Mouse (Mus musculus) bone marrow, adult 2 months (tissue): Measurements from ENCODE around the gene Gbf1. TPM values are rescaled to one million over a fixed set of nuclear protein-coding genes. Genes with fewer than 3 reads are reported as not detected.
A peak's percentile ranks its signal among the peaks of the same experiment; 100 is the strongest.

Experiments
- H3K27ac ChIP-seq: fragments of 200-500 bp; 2 replicates; pipeline ENCODE4 v1.5.1; 2012; ENCODE audit warnings: low read depth, mild to moderate bottlenecking, control low read depth, inconsistent platforms, low read length; ENCODE audit not compliant: control insufficient read depth, poor library complexity, insufficient read depth
- H3K4me1 ChIP-seq: fragments of 200-500 bp; 2 replicates; pipeline ENCODE4 v1.6.1; 2011; ENCODE audit warnings: low read length; ENCODE audit not compliant: control insufficient read depth, insufficient read depth
- H3K4me3 ChIP-seq: fragments of 200-500 bp; replicated peaks from 2 replicates; pipeline ENCODE3; 2011; ENCODE audit warnings: mild to moderate bottlenecking, low read depth, low read length, control low read depth; ENCODE audit not compliant: control insufficient read depth
- CTCF ChIP-seq: fragments of 200-500 bp; IDR thresholded peaks from 2 replicates; pipeline ENCODE4 v1.5.1; 2011; ENCODE audit warnings: low read length, control low read depth; ENCODE audit not compliant: control insufficient read depth, insufficient read depth
- POLR2A ChIP-seq: fragments of 200-500 bp; IDR thresholded peaks from 2 replicates; pipeline ENCODE4 v1.6.1; 2011; ENCODE audit warnings: low read depth, mild to moderate bottlenecking, control low read depth, low read length, borderline replicate concordance; ENCODE audit not compliant: control insufficient read depth
- WGBS: fragments of 180-500 bp; shearing (Covaris S2); methylation state at CpG from one replicate; pipeline ENCODE4 v1.1.7; 2018; 5-methylcytosine and 5-hydroxymethylcytosine counted together
- polyA plus RNA-seq: library from polyadenylated mRNA; stranded (reverse); fragments of >200 nt; gene quantifications from 2 replicates; pipeline ENCODE4 v1.2.4, GENCODE M21; 2011; ENCODE audit warnings: low replicate concordance; ENCODE audit not compliant: missing spikeins, insufficient read depth, insufficient read length

Gene Gbf1
- polyA plus RNA-seq, 1 experiment = 44.3 TPM

DNA sequence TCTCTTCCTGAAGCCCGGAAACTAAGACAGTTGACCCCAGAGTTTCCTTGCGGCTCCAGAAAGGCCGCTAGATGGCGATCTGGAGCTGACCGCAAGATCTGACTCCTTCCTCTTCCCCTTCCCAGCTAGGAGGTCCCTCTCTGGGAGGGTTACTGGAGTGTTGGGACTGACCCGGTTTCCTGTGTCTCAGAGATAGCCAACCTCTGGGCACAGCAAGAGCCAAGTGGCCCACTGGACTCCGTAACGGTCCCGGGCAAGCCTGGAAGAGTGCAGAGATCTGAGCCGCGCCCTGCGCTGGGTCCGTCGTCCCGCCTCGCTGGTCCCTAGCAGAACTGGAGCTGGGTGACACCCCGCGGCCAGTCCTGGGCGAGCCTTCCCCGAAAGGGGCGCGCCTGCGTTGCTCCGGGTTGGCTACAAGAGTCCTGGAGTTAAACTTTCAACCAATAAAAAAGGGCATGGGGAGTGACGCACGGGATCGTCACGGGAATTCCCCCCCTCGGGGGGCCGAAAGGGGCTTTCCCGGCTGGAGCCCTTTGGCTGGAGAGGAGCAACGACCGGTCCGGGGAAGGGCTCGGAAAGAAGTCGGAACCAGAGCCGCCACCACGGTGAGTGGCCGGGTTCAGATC lies 152.0 kb downstream of the Gbf1 start, which contains the start of gene Nfkb2:
Gene Nfkb2, plus strand, starts transcription at position 105 of the 626 bp plus-strand sequence.
- TF ChIP-seq POLR2A (peak; percentile 92; the same call in 1 of the 2 replicates), CTCF (peak; percentile 84)
- under 1% methylated on average over 39 of the region's 39 CpGs for WGBS
- Histone ChIP-seq H3K27ac (peak within 1 kb of the TSS; percentile 87), H3K4me1 (peaks cover 1% of the 10 kb centered on the region; the same call in 1 of the 2 replicates), H3K4me3 (peak within 1 kb of the TSS; percentile 90)

DNA sequence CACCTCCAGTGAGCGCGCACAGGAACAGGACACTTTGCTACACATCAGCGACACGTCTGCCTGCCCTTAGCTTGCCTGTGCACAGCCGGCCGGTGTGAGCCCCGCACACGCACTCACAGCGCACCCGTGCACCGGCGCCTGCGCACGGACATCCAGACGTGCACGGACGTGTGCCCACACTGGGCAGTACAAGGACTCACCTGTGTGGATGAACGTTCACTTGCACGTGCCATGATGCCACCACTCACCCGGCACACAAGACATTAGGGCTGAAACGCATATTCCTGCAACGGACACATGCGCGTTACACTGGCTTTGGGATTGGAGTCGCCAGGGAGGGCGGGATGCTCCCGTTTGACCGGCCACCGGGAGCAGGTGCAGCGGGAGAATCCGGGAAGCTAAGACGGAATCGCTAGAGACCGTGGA lies 152.6 kb downstream of the Gbf1 start:
- WGBS = under 1% methylated on average over 34 of the region's 34 CpGs
- H3K4me1 ChIP-seq = peaks cover 3% of the 10 kb centered on the region
- TF ChIP-seq CTCF (no peak), POLR2A (peak; percentile 12; the same call in 1 of the 2 replicates)
- peak overlapping the region; percentile 87 for H3K27ac ChIP-seq
- H3K4me3 ChIP-seq = peak overlapping the region; percentile 90

DNA sequence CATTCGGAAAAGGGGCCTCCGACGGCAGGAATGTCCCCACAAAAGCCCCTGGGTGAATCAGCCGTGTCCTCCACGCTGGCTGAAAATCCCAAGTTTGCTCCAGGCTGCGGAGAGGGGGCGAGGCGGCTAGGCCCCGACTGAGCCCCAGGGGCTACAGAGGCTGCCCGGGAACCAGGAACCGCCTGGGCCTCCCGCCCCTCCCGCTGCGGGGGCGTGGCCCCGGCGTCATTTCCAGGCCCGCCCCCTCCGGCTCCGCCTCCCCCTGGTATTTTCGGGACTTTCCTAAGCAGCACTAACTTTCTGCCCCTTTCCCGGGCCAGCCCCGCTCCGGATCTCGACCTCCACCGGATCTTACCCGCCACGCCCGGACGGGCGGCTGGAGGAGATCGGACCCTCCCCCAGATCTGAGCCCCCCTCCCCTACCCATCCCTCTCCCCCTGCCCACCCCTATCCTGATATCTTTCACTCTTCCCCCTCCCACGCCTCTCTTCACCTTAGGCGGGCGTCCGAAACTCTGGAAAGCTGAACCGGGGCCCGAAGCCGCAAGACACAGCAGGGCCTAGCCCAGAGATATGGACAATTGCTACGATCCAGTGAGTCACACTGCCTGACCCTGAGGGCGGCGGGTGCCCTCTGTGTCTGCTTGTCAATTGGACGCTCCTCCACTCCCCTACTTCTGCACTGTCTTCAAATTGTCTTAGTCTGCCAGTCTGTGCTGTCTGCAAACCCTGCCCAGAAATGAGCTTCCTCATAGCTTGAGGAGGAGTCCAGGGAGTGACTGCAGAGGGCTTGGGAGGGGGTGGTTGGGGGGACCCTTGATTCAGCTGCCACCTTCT lies 153.3 kb downstream of the Gbf1 start:
- peak; percentile 82; the same call in 1 of the 2 replicates for TF ChIP-seq POLR2A
- TF ChIP-seq CTCF = no peak
- WGBS = under 1% methylated on average over 43 of the region's 43 CpGs

DNA sequence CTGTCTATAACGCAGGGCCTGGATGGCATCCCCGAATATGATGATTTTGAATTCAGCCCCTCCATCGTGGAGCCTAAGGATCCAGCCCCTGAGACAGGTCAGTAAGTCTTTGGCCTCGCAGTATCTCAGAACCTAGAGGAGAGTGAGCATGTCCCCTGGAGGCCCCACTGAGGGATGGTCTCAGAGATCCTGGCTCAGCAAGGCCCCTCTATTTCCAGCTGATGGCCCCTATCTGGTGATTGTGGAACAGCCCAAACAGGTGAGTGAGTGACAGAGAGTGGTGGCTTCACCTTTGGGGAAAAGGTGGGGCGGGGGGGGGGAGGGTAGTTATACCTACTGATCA lies 153.9 kb downstream of the Gbf1 start:
- Histone ChIP-seq H3K4me1 (peaks cover 3% of the 10 kb centered on the region), H3K4me3 (no peak overlapping the region), H3K27ac (no peak overlapping the region)
- 57% methylated on average over 5 of the region's 5 CpGs for WGBS
- TF ChIP-seq POLR2A (no peak), CTCF (no peak)

More for the DNA sequence above, 153.3 kb downstream of the Gbf1 start:
- peak overlapping the region; percentile 87 for H3K27ac ChIP-seq
- H3K4me1 ChIP-seq = peaks cover 3% of the 10 kb centered on the region
- peak overlapping the region; percentile 90 for H3K4me3 ChIP-seq

DNA sequence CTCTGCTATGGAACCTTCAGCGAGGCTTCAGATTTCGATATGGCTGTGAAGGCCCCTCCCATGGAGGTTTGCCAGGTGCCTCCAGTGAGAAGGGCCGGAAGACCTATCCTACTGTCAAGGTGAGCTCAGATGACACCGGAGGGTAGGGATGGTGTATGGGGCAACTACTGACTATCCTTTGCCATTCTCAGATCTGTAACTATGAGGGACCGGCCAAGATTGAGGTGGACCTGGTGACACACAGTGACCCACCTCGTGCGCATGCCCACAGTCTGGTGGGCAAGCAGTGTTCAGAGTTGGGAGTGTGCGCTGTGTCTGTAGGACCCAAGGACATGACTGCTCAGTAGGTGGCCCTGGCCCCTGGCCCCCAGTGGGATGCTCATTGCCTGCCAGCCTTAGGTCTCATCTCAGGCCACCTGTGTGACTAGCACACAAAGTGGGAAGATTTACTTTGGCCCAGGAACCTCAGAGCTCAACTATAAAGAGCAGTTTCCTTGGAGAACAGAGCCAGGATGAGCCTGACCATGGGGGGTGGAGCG lies 154.5 kb downstream of the Gbf1 start:
- TF ChIP-seq CTCF (no peak), POLR2A (no peak)
- H3K4me3 ChIP-seq = no peak overlapping the region
- H3K4me1 ChIP-seq = peaks cover 3% of the 10 kb centered on the region
- WGBS = 94% methylated on average over 9 of the region's 9 CpGs
- H3K27ac ChIP-seq = no peak overlapping the region

DNA sequence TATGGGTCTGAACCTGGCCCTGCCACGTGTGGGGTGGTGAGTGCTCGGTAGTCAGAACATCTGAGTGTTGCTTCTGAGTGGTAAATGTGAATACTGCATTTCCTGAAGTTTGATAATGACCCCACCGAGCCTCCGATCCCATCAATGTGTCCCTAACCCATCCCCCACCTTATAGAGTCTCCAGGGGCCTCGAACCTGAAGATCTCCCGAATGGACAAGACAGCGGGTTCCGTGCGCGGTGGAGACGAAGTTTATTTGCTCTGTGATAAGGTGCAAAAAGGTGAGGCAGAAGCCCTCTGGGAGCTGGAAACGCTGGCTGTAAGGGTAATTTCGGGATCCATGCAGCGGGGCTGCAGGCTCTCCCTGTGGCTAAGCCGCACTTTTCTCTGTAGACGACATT lies 155.5 kb downstream of the Gbf1 start:
- 92% methylated on average over 16 of the region's 16 CpGs for WGBS
- TF ChIP-seq CTCF = no peak
- TF ChIP-seq POLR2A = no peak
- Histone ChIP-seq H3K4me3 (no peak overlapping the region), H3K27ac (no peak overlapping the region), H3K4me1 (peaks cover 3% of the 10 kb centered on the region)

DNA sequence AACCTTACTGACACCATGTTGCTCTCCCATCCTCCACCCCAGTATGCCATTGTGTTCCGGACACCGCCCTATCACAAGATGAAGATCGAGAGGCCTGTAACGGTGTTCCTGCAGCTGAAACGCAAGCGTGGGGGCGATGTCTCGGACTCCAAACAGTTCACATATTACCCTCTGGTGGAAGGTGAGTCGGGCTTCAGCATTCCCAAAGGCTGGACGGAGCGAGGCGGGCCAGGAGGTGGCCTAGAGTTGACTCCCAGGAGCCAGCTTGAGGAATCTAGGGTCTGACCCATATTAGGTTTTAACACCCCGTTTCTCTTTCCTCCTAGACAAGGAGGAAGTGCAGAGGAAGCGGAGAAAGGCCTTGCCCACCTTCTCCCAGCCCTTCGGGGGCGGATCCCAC lies 156.0 kb downstream of the Gbf1 start:
- 83% methylated on average over 16 of the region's 16 CpGs for WGBS
- Histone ChIP-seq H3K4me3 (no peak overlapping the region), H3K4me1 (peaks cover 3% of the 10 kb centered on the region), H3K27ac (no peak overlapping the region)
- TF ChIP-seq CTCF = no peak
- TF ChIP-seq POLR2A = no peak
